Mouse (Mus musculus): ENCODE measurements around the gene Ffar1. TPM values are rescaled to one million over a fixed set of nuclear protein-coding genes. Genes with fewer than 3 reads are reported as not detected.

The Ffar1 gene
- polyA plus RNA-seq, 1 experiment from 2014 or later, result not detected

GRCm38 (mm10) chr7:30824306-30824705 lies 37.1 kb downstream of the Ffar1 start:
- WGBS (ENCODE audit: insufficient replicate concordance), result 83% methylated on average over 3 of the region's 3 CpGs
- Histone ChIP-seq H3K9ac (ENCODE audit: low read depth, low read length) (no peak overlapping the region), H3K27me3 (ENCODE audit: control insufficient read depth, insufficient read depth, low read depth, low read length) (no peaks in the 10 kb centered on the region), H3K4me1 (ENCODE audit: control insufficient read depth, low read depth, low read length) (peaks cover 7% of the 10 kb centered on the region), H3K27ac (ENCODE audit: low read length) (no peak overlapping the region), H3K4me3 (ENCODE audit: low read depth, low read length) (no peak overlapping the region), H3K36me3 (ENCODE audit: control insufficient read depth, insufficient read depth) (no peaks in the 10 kb centered on the region), H3K9me3 (replicated peaks; ENCODE audit: control insufficient read depth, low read length) (no peaks in the 10 kb centered on the region), H3K4me2 (ENCODE audit: low read depth, low read length) (no peak overlapping the region)
- no peak for ATAC-seq (ENCODE audit: low read depth)

GRCm38 (mm10) chr7:30823675-30824074 lies 37.7 kb downstream of the Ffar1 start, which contains the start of gene Ffar2:
Ffar2 (minus strand) TSS chr7:30823775.
- Histone ChIP-seq H3K4me3 (ENCODE audit: low read depth, low read length) (no peak within 1 kb of the TSS), H3K27me3 (ENCODE audit: control insufficient read depth, insufficient read depth, low read depth, low read length) (no peaks in the 10 kb centered on the region), H3K9me3 (replicated peaks; ENCODE audit: control insufficient read depth, low read length) (no peaks in the 10 kb centered on the region), H3K27ac (ENCODE audit: low read length) (no peak within 1 kb of the TSS), H3K4me1 (ENCODE audit: control insufficient read depth, low read depth, low read length) (peaks cover 7% of the 10 kb centered on the region), H3K36me3 (ENCODE audit: control insufficient read depth, insufficient read depth) (no peaks in the 10 kb centered on the region), H3K4me2 (ENCODE audit: low read depth, low read length) (no peak within 1 kb of the TSS), H3K9ac (ENCODE audit: low read depth, low read length) (no peak within 1 kb of the TSS)
- 71% methylated on average over 18 of the region's 18 CpGs for WGBS (ENCODE audit: insufficient replicate concordance)
- ATAC-seq (ENCODE audit: low read depth), result no peak

GRCm38 (mm10) chr7:30821532-30821931 lies 39.8 kb downstream of the Ffar1 start:
- ATAC-seq (ENCODE audit: low read depth), result no peak
- H3K9ac ChIP-seq (ENCODE audit: low read depth, low read length), result no peak overlapping the region
- H3K9me3 ChIP-seq (replicated peaks; ENCODE audit: control insufficient read depth, low read length), result no peaks in the 10 kb centered on the region
- H3K4me1 ChIP-seq (ENCODE audit: control insufficient read depth, low read depth, low read length), result peaks cover 7% of the 10 kb centered on the region
- 25% methylated on average over 5 of the region's 5 CpGs for WGBS (ENCODE audit: insufficient replicate concordance)
- H3K27me3 ChIP-seq (ENCODE audit: control insufficient read depth, insufficient read depth, low read depth, low read length), result no peaks in the 10 kb centered on the region
- no peak overlapping the region for H3K4me2 ChIP-seq (ENCODE audit: low read depth, low read length)
- H3K4me3 ChIP-seq (ENCODE audit: low read depth, low read length), result no peak overlapping the region
- H3K27ac ChIP-seq (ENCODE audit: low read length), result no peak overlapping the region
- no peaks in the 10 kb centered on the region for H3K36me3 ChIP-seq (ENCODE audit: control insufficient read depth, insufficient read depth)

- Histone ChIP-seq H3K4me3 (ENCODE audit: low read depth, low read length) (peak overlapping the region; percentile 6; the same call in 1 of the 2 replicates), H3K9ac (ENCODE audit: low read depth, low read length) (peak overlapping the region; percentile 26; the same call in 1 of the 2 replicates)
- no peak for ATAC-seq (ENCODE audit: low read depth)
Observed at GRCm38 (mm10) chr7:30820854-30821445, 40.4 kb downstream of the Ffar1 start.

GRCm38 (mm10) chr7:30820131-30820530 lies 41.2 kb downstream of the Ffar1 start:
- Histone ChIP-seq H3K27ac (ENCODE audit: low read length) (no peak overlapping the region; the same call in 1 of the 2 replicates), H3K9me3 (replicated peaks; ENCODE audit: control insufficient read depth, low read length) (no peaks in the 10 kb centered on the region), H3K4me2 (ENCODE audit: low read depth, low read length) (0 out of 2 replicates have a peak overlapping the region, but pooled peaks have one; percentile 5), H3K4me1 (ENCODE audit: control insufficient read depth, low read depth, low read length) (peaks cover 7% of the 10 kb centered on the region), H3K27me3 (ENCODE audit: control insufficient read depth, insufficient read depth, low read depth, low read length) (no peaks in the 10 kb centered on the region), H3K9ac (ENCODE audit: low read depth, low read length) (peak overlapping the region; percentile 26; the same call in 1 of the 2 replicates), H3K36me3 (ENCODE audit: control insufficient read depth, insufficient read depth) (no peaks in the 10 kb centered on the region), H3K4me3 (ENCODE audit: low read depth, low read length) (peak overlapping the region; percentile 13; the same call in 1 of the 2 replicates)
- 33% methylated on average over 6 of the region's 6 CpGs for WGBS (ENCODE audit: insufficient replicate concordance)
- peak; percentile 65; the same call in 1 of the 2 replicates for ATAC-seq (ENCODE audit: low read depth)

More at GRCm38 (mm10) chr7:30820854-30821445, 40.4 kb downstream of the Ffar1 start:
- 0 out of 2 replicates have a peak overlapping the region, but pooled peaks have one; percentile 5 for H3K4me2 ChIP-seq (ENCODE audit: low read depth, low read length)
- no peaks in the 10 kb centered on the region for H3K9me3 ChIP-seq (replicated peaks; ENCODE audit: control insufficient read depth, low read length)
- no peaks in the 10 kb centered on the region for H3K36me3 ChIP-seq (ENCODE audit: control insufficient read depth, insufficient read depth)
- peaks cover 7% of the 10 kb centered on the region for H3K4me1 ChIP-seq (ENCODE audit: control insufficient read depth, low read depth, low read length)
- H3K27me3 ChIP-seq (ENCODE audit: control insufficient read depth, insufficient read depth, low read depth, low read length), result no peaks in the 10 kb centered on the region
- H3K27ac ChIP-seq (ENCODE audit: low read length), result no peak overlapping the region; the same call in 1 of the 2 replicates
- 11% methylated on average over 7 of the region's 7 CpGs for WGBS (ENCODE audit: insufficient replicate concordance)

- WGBS (ENCODE audit: insufficient replicate concordance), result 16% methylated on average over 6 of the region's 6 CpGs
- peak overlapping the region; percentile 82 for H3K27ac ChIP-seq (ENCODE audit: low read length)
- H3K4me2 ChIP-seq (ENCODE audit: low read depth, low read length), result peak overlapping the region; percentile 25; the same call in 1 of the 2 replicates
- no peak overlapping the region for H3K9ac ChIP-seq (ENCODE audit: low read depth, low read length)
- ATAC-seq (ENCODE audit: low read depth), result peak; percentile 76
- no peaks in the 10 kb centered on the region for H3K36me3 ChIP-seq (ENCODE audit: control insufficient read depth, insufficient read depth)
- H3K27me3 ChIP-seq (ENCODE audit: control insufficient read depth, insufficient read depth, low read depth, low read length), result no peaks in the 10 kb centered on the region
- peaks cover 5% of the 10 kb centered on the region; the same call in 1 of the 2 replicates for H3K4me1 ChIP-seq (ENCODE audit: control insufficient read depth, low read depth, low read length)
- H3K9me3 ChIP-seq (replicated peaks; ENCODE audit: control insufficient read depth, low read length), result no peaks in the 10 kb centered on the region
- no peak overlapping the region for H3K4me3 ChIP-seq (ENCODE audit: low read depth, low read length)
Observed at GRCm38 (mm10) chr7:30812291-30812807, 49.0 kb downstream of the Ffar1 start.

- Histone ChIP-seq H3K4me3 (ENCODE audit: low read depth, low read length) (no peak overlapping the region), H3K4me1 (ENCODE audit: control insufficient read depth, low read depth, low read length) (peaks cover 5% of the 10 kb centered on the region; the same call in 1 of the 2 replicates), H3K9me3 (replicated peaks; ENCODE audit: control insufficient read depth, low read length) (no peaks in the 10 kb centered on the region), H3K4me2 (ENCODE audit: low read depth, low read length) (peak overlapping the region; percentile 25; the same call in 1 of the 2 replicates), H3K36me3 (ENCODE audit: control insufficient read depth, insufficient read depth) (no peaks in the 10 kb centered on the region), H3K9ac (ENCODE audit: low read depth, low read length) (no peak overlapping the region), H3K27me3 (ENCODE audit: control insufficient read depth, insufficient read depth, low read depth, low read length) (no peaks in the 10 kb centered on the region), H3K27ac (ENCODE audit: low read length) (peak overlapping the region; percentile 82)
- WGBS (ENCODE audit: insufficient replicate concordance), result 5% methylated on average over 9 of the region's 9 CpGs
- peak; percentile 52; the same call in 1 of the 2 replicates for ATAC-seq (ENCODE audit: low read depth)
Observed at GRCm38 (mm10) chr7:30811757-30812290, 49.5 kb downstream of the Ffar1 start.

GRCm38 (mm10) chr7:30810319-30810718 lies 51.0 kb downstream of the Ffar1 start:
- Histone ChIP-seq H3K36me3 (ENCODE audit: control insufficient read depth, insufficient read depth) (no peaks in the 10 kb centered on the region), H3K4me1 (ENCODE audit: control insufficient read depth, low read depth, low read length) (peaks cover 5% of the 10 kb centered on the region; the same call in 1 of the 2 replicates), H3K4me2 (ENCODE audit: low read depth, low read length) (no peak overlapping the region), H3K9ac (ENCODE audit: low read depth, low read length) (no peak overlapping the region), H3K27me3 (ENCODE audit: control insufficient read depth, insufficient read depth, low read depth, low read length) (no peaks in the 10 kb centered on the region), H3K4me3 (ENCODE audit: low read depth, low read length) (no peak overlapping the region), H3K27ac (ENCODE audit: low read length) (no peak overlapping the region), H3K9me3 (replicated peaks; ENCODE audit: control insufficient read depth, low read length) (no peaks in the 10 kb centered on the region)
- 59% methylated on average over 6 of the region's 6 CpGs for WGBS (ENCODE audit: insufficient replicate concordance)
- no peak for ATAC-seq (ENCODE audit: low read depth)
